Mouse (Mus musculus): ENCODE results near the gene Sox5. TPM values are rescaled to one million over a fixed set of nuclear protein-coding genes. Genes with fewer than 3 reads are reported as not detected.

Gene Sox5
- total and polyA plus RNA-seq, 3 experiments, result 0.08 to 0.47 (median 0.46) TPM

- H3K4me3 ChIP-seq (replicated peaks in 1 of 3; ENCODE audit: low read depth in 2 of 3, low read length in 2 of 3, poor library complexity in 1 of 3), result no peak overlapping the region
- no peaks in the 10 kb centered on the region for H3K36me3 ChIP-seq (replicated peaks in 1 of 2; ENCODE audit: control insufficient read depth in 1 of 2, insufficient read depth in 1 of 2, low read length in 1 of 2)
- in situ Hi-C loops (cut with MboI; ENCODE audit: low pct_ligation_motif_present, low pct_unique_long_range_greater_than_20kb, low sequenced_read_pairs) (no loop called here), dilution Hi-C loops (cut with MboI; ENCODE audit: extremely low pct_ligation_motif_present, extremely low pct_unique_long_range_greater_than_20kb, low sequenced_read_pairs) (no loop called here)
- no peaks in the 10 kb centered on the region for H3K9me3 ChIP-seq (replicated peaks; ENCODE audit: low read length)
- TF ChIP-seq CHD2 (IDR thresholded peaks at IDR 0.05; ENCODE audit: low read length) (no peak), MXI1 (IDR thresholded peaks at IDR 0.05; ENCODE audit: low read depth, low read length) (no peak), PAX5 (IDR thresholded peaks at IDR 0.05; ENCODE audit: low read length) (no peak), CHD1 (IDR thresholded peaks at IDR 0.05; ENCODE audit: low read depth, low read length) (no peak), BHLHE40 (IDR thresholded peaks at IDR 0.05; ENCODE audit: low read depth, low read length) (no peak), E2F4 (IDR thresholded peaks at IDR 0.05; ENCODE audit: insufficient replicate concordance, low read depth, low read length) (no peak), USF2 (conservative IDR thresholded peaks at IDR 0.05; ENCODE audit: low read depth, low read length) (no peak), MAX (IDR thresholded peaks at IDR 0.05; ENCODE audit: low read length) (no peak), TCF12 (IDR thresholded peaks at IDR 0.05; ENCODE audit: low read depth, low read length) (no peak), SIN3A (IDR thresholded peaks at IDR 0.05; ENCODE audit: low read length) (no peak), CTCF (conservative IDR thresholded peaks at IDR 0.05 in 1 of 2, IDR thresholded peaks at IDR 0.05 in 1 of 2; ENCODE audit: low read depth in 2 of 2, low read length in 2 of 2) (no peak), JUN (IDR thresholded peaks at IDR 0.05; ENCODE audit: insufficient read depth, low read depth, low read length) (no peak), IRF4 (IDR thresholded peaks at IDR 0.05; ENCODE audit: low read depth, low read length) (no peak), MAZ (IDR thresholded peaks at IDR 0.05; ENCODE audit: low read depth, low read length) (no peak), KAT2A (IDR thresholded peaks at IDR 0.05; ENCODE audit: insufficient replicate concordance, low read length) (no peak), RAD21 (IDR thresholded peaks at IDR 0.05; ENCODE audit: low read depth, low read length) (no peak), GABPA (IDR thresholded peaks at IDR 0.05; ENCODE audit: insufficient replicate concordance, low read depth, low read length) (no peak), SMC3 (IDR thresholded peaks at IDR 0.05; ENCODE audit: low read depth, low read length) (no peak), MEF2A (IDR thresholded peaks at IDR 0.05; ENCODE audit: borderline replicate concordance, low read depth, low read length) (no peak)
- H3K27me3 ChIP-seq (replicated peaks), result no peaks in the 10 kb centered on the region
- no peak overlapping the region for H3K4me2 ChIP-seq (ENCODE audit: insufficient read depth, low read depth, poor library complexity, severe bottlenecking)
- H3K27ac ChIP-seq (ENCODE audit: insufficient read depth, low read depth), result no peak overlapping the region
- no peaks in the 10 kb centered on the region for H3K79me2 ChIP-seq (replicated peaks; ENCODE audit: control insufficient read depth, extremely low read depth, insufficient read depth, poor library complexity, severe bottlenecking)
- H3K9ac ChIP-seq (ENCODE audit: insufficient read depth, low read depth), result no peak overlapping the region
- no peaks in the 10 kb centered on the region for H3K4me1 ChIP-seq (ENCODE audit: control insufficient read depth in 1 of 2, insufficient read depth in 2 of 2)
- no peak for DNase-seq (ENCODE audit: extremely low read depth)
These were observed 531.1 kb downstream of the Sox5 start for GRCm38 (mm10) chr6:144250625-144251181.

GRCm38 (mm10) chr6:144236581-144236980 is 545.2 kb downstream of the Sox5 start:
- H3K27ac ChIP-seq (ENCODE audit: insufficient read depth, low read depth), result no peak overlapping the region
- DNase-seq (ENCODE audit: extremely low read depth), result no peak
- H3K79me2 ChIP-seq (replicated peaks; ENCODE audit: control insufficient read depth, extremely low read depth, insufficient read depth, poor library complexity, severe bottlenecking), result no peaks in the 10 kb centered on the region
- H3K4me2 ChIP-seq (ENCODE audit: insufficient read depth, low read depth, poor library complexity, severe bottlenecking), result no peak overlapping the region
- dilution Hi-C loops (cut with MboI; ENCODE audit: extremely low pct_ligation_motif_present, extremely low pct_unique_long_range_greater_than_20kb, low sequenced_read_pairs), result no loop called here
- H3K27me3 ChIP-seq (replicated peaks), result no peaks in the 10 kb centered on the region
- no peak overlapping the region for H3K4me3 ChIP-seq (replicated peaks in 1 of 3; ENCODE audit: low read depth in 2 of 3, low read length in 2 of 3, poor library complexity in 1 of 3)
- H3K36me3 ChIP-seq (replicated peaks in 1 of 2; ENCODE audit: control insufficient read depth in 1 of 2, insufficient read depth in 1 of 2, low read length in 1 of 2), result no peaks in the 10 kb centered on the region
- TF ChIP-seq RAD21 (IDR thresholded peaks at IDR 0.05; ENCODE audit: low read depth, low read length) (no peak), PAX5 (IDR thresholded peaks at IDR 0.05; ENCODE audit: low read length) (no peak), JUN (IDR thresholded peaks at IDR 0.05; ENCODE audit: insufficient read depth, low read depth, low read length) (no peak), UBTF (IDR thresholded peaks at IDR 0.05; ENCODE audit: low read depth, low read length) (no peak), ZNF384 (IDR thresholded peaks at IDR 0.05; ENCODE audit: low read depth, low read length) (no peak), BHLHE40 (IDR thresholded peaks at IDR 0.05; ENCODE audit: low read depth, low read length) (no peak)
- in situ Hi-C loops (cut with MboI; ENCODE audit: low pct_ligation_motif_present, low pct_unique_long_range_greater_than_20kb, low sequenced_read_pairs), result no loop called here
- no peaks in the 10 kb centered on the region for H3K9me3 ChIP-seq (replicated peaks; ENCODE audit: low read length)
- no peak overlapping the region for H3K9ac ChIP-seq (ENCODE audit: insufficient read depth, low read depth)
- no peaks in the 10 kb centered on the region for H3K4me1 ChIP-seq (ENCODE audit: control insufficient read depth in 1 of 2, insufficient read depth in 2 of 2)

Data from CH12.LX (cell line).